ENCODE assay signal across 14 mouse cellular contexts in genomic region chr1:92048415-92049354, GRCm38 (mm10).
DNase-seq lines count a peak whose midpoint lies in the region; ATAC-seq lines count a peak whose summit lies in the region.
"Had no signal": no experiment of that assay in that cellular context is flagged by ENCODE, and none has a peak within 500 bp of the region (broad histone marks: within the 10 kb centered on the region; RNA-seq: fewer than 3 reads in every experiment).

No protein-coding gene starts in this region.

- 45% methylated on average over 4 of the region's 4 CpGs for WGBS in liver, embryonic 16.5 days (ENCODE audit: insufficient replicate concordance)
- 59% methylated on average over 4 of the region's 4 CpGs for WGBS in liver, embryonic 12.5 days (ENCODE audit: insufficient replicate concordance)
- WGBS in stomach, embryonic 16.5 days = 78% methylated on average over 4 of the region's 4 CpGs

- no peak overlapping the region for H3K9ac ChIP-seq in liver, embryonic 16.5 days (ENCODE audit: low read depth, low read length)
- no peak overlapping the region for H3K9ac ChIP-seq in liver, embryonic 12.5 days
- H3K9ac ChIP-seq in stomach, embryonic 16.5 days (ENCODE audit: low read length) = no peak overlapping the region
- H3K9ac ChIP-seq: lung, embryonic 14.5 days had no signal

- H3K27me3 ChIP-seq in liver, embryonic 16.5 days (ENCODE audit: control insufficient read depth, insufficient read depth, low read depth, low read length) = no peaks in the 10 kb centered on the region
- H3K27me3 ChIP-seq in liver, embryonic 12.5 days (replicated peaks) = no peaks in the 10 kb centered on the region
- no peaks in the 10 kb centered on the region for H3K27me3 ChIP-seq in stomach, embryonic 16.5 days (ENCODE audit: control insufficient read depth, insufficient read depth, low read length)

- no peaks in the 10 kb centered on the region for H3K9me3 ChIP-seq in liver, embryonic 16.5 days (replicated peaks; ENCODE audit: control insufficient read depth, low read length)
- H3K9me3 ChIP-seq in liver, embryonic 12.5 days (replicated peaks) = no peaks in the 10 kb centered on the region
- no peaks in the 10 kb centered on the region for H3K9me3 ChIP-seq in stomach, embryonic 16.5 days (replicated peaks; ENCODE audit: control insufficient read depth, low read length)

- ATAC-seq in liver, embryonic 16.5 days (ENCODE audit: low read depth) = no peak
- ATAC-seq in liver, embryonic 12.5 days = no peak
- peak; percentile 60; the same call in 1 of the 2 replicates for ATAC-seq in stomach, embryonic 16.5 days (ENCODE audit: insufficient read depth, low FRiP score)
- ATAC-seq: inflammation-experienced regulatory T-cells, adult 6 months had no signal

- H3K27ac ChIP-seq in liver, embryonic 16.5 days (ENCODE audit: low read length) = 0 out of 2 replicates have a peak overlapping the region, but pooled peaks have one; percentile 26
- no peak overlapping the region for H3K27ac ChIP-seq in liver, embryonic 12.5 days
- H3K27ac ChIP-seq in stomach, embryonic 16.5 days (ENCODE audit: low read length) = peak overlapping the region; percentile 21; the same call in 1 of the 2 replicates

- intact Hi-C loops in left cerebral cortex, postnatal 14 days (cut with DNase I) = no loop called here

- H3K4me2 ChIP-seq in liver, embryonic 16.5 days (ENCODE audit: low read depth, low read length) = no peak overlapping the region
- H3K4me2 ChIP-seq in liver, embryonic 12.5 days = no peak overlapping the region
- H3K4me2 ChIP-seq in stomach, embryonic 16.5 days (ENCODE audit: low read depth, low read length) = no peak overlapping the region
- H3K4me2 ChIP-seq: lung, embryonic 14.5 days had no signal

- H3K36me3 ChIP-seq in liver, embryonic 16.5 days (ENCODE audit: control insufficient read depth, insufficient read depth) = no peaks in the 10 kb centered on the region
- H3K36me3 ChIP-seq in liver, embryonic 12.5 days = no peaks in the 10 kb centered on the region
- H3K36me3 ChIP-seq in stomach, embryonic 16.5 days (ENCODE audit: control insufficient read depth, insufficient read depth, low read length) = no peaks in the 10 kb centered on the region

- no peak overlapping the region for H3K4me3 ChIP-seq in liver, embryonic 16.5 days (ENCODE audit: low read depth, low read length)
- H3K4me3 ChIP-seq in liver, embryonic 12.5 days = no peak overlapping the region
- no peak overlapping the region for H3K4me3 ChIP-seq in stomach, embryonic 16.5 days (replicated peaks; ENCODE audit: low read length)

- peak; percentile 49 for DNase-seq in adrenal gland, adult 2 months
- DNase-seq in adrenal gland, adult 18-20 months (ENCODE audit: low spot score in 2 of 2) = no peak
- DNase-seq in gastrocnemius, postnatal 25 days = peak; percentile 72
- no peak for DNase-seq in left cerebral cortex, postnatal 14 days (ENCODE audit: low spot score in 2 of 2)
- DNase-seq in ovary, postnatal 10 days (ENCODE audit: low spot score) = no peak
- DNase-seq: cerebellum, adult 11-12 months; heart, postnatal 36 days; lung, embryonic 14.5 days; right cerebral cortex, postnatal 25 days; thymus, adult 18-20 months had no signal

- H3K4me1 ChIP-seq in liver, embryonic 16.5 days (ENCODE audit: control insufficient read depth, low read depth, low read length) = peaks cover 3% of the 10 kb centered on the region
- H3K4me1 ChIP-seq in liver, embryonic 12.5 days = peaks cover 15% of the 10 kb centered on the region
- H3K4me1 ChIP-seq in stomach, embryonic 16.5 days (ENCODE audit: control insufficient read depth, insufficient read depth, low read length) = peaks cover 22% of the 10 kb centered on the region

Comparison
In these comparisons a context has a peak if more than half of its experiments do, and no peak if none do; other contexts are left out.
1. DNase-seq: peak in adrenal gland, adult 2 months (single experiment) and gastrocnemius, postnatal 25 days (single experiment); none in adrenal gland, adult 18-20 months (0 of 2), left cerebral cortex, postnatal 14 days (0 of 2) and ovary, postnatal 10 days (single experiment).